17 mouse cellular contexts compared by ENCODE assay signal in genomic region chr2:132157482-132157881, GRCm38 (mm10). TPM values are rescaled to one million over a fixed set of nuclear protein-coding genes. Genes with fewer than 3 reads are reported as not detected.
DNase-seq lines count a peak whose midpoint lies in the region; ATAC-seq and TF ChIP-seq lines count a peak whose summit lies in the region.
"Had no signal": no experiment of that assay in that cellular context is flagged by ENCODE, and none has a peak within 500 bp of the region (broad histone marks: within the 10 kb centered on the region; RNA-seq: fewer than 3 reads in every experiment).

No protein-coding gene starts in this region.

- 36% methylated on average over 4 of the region's 4 CpGs for WGBS in forebrain, postnatal 0 days
- 80% methylated on average over 4 of the region's 4 CpGs for WGBS in kidney, embryonic 14.5 days

- no peaks in the 10 kb centered on the region for H3K36me3 ChIP-seq in forebrain, postnatal 0 days (ENCODE audit: insufficient read depth)
- H3K36me3 ChIP-seq in kidney, embryonic 14.5 days (ENCODE audit: control insufficient read depth, insufficient read depth, low read length), result no peaks in the 10 kb centered on the region
- H3K36me3 ChIP-seq: embryonic facial prominence, embryonic 10.5 days; hindbrain, embryonic 13.5 days; lung, embryonic 15.5 days; midbrain, embryonic 15.5 days had no signal

- no peak overlapping the region for H3K4me3 ChIP-seq in forebrain, postnatal 0 days (ENCODE audit: low read depth, low read length)
- no peak overlapping the region for H3K4me3 ChIP-seq in kidney, embryonic 14.5 days (ENCODE audit: low read length)
- H3K4me3 ChIP-seq: embryonic facial prominence, embryonic 10.5 days; erythroblast, embryonic 14.5 days; hindbrain, embryonic 13.5 days; lung, embryonic 15.5 days; midbrain, embryonic 15.5 days had no signal

- H3K9me3 ChIP-seq in forebrain, postnatal 0 days (ENCODE audit: low read length), result no peaks in the 10 kb centered on the region
- H3K9me3 ChIP-seq in kidney, embryonic 14.5 days (ENCODE audit: control insufficient read depth, low read length), result no peaks in the 10 kb centered on the region
- H3K9me3 ChIP-seq: embryonic facial prominence, embryonic 10.5 days; hindbrain, embryonic 13.5 days; lung, embryonic 15.5 days; midbrain, embryonic 15.5 days had no signal

- intact Hi-C loops in left cerebral cortex, postnatal 14 days (cut with DNase I), result no loop called here
- intact Hi-C loops in left cerebral cortex, postnatal 4 days (cut with DNase I), result no loop called here

- peak; percentile 28 to 50 for DNase-seq in left cerebral cortex, postnatal 14 days (ENCODE audit: low spot score in 2 of 2)
- no peak for DNase-seq in left cerebral cortex, postnatal 4 days
- peak; percentile 62 for DNase-seq in cerebellum, adult 9-10 months
- peak; percentile 66 for DNase-seq in forebrain, postnatal 0 days
- DNase-seq in layer of hippocampus, postnatal 36 days, result peak; percentile 48 to 60
- no peak for DNase-seq in kidney, adult 11 months
- DNase-seq: adrenal gland, postnatal 36 days; heart, adult 18-20 months; kidney, adult 18-20 months; kidney, postnatal 25 days had no signal

- peak; percentile 25; the same call in 1 of the 2 replicates for ATAC-seq in forebrain, postnatal 0 days
- no peak for ATAC-seq in kidney, embryonic 14.5 days (ENCODE audit: low FRiP score, low TSS enrichment)
- ATAC-seq: midbrain, embryonic 15.5 days had no signal

- no peak overlapping the region for H3K4me2 ChIP-seq in forebrain, postnatal 0 days (ENCODE audit: low read depth)
- H3K4me2 ChIP-seq in kidney, embryonic 14.5 days (replicated peaks; ENCODE audit: low read depth, low read length), result no peak overlapping the region
- H3K4me2 ChIP-seq: hindbrain, embryonic 13.5 days; liver, embryonic 11.5 days; lung, embryonic 15.5 days; midbrain, embryonic 15.5 days had no signal

- H3K9ac ChIP-seq in forebrain, postnatal 0 days, result no peak overlapping the region
- no peak overlapping the region for H3K9ac ChIP-seq in kidney, embryonic 14.5 days (ENCODE audit: low read depth, low read length)
- H3K9ac ChIP-seq: hindbrain, embryonic 13.5 days; lung, embryonic 15.5 days; midbrain, embryonic 15.5 days had no signal

- no peak for TF ChIP-seq CTCF in forebrain, postnatal 0 days (IDR thresholded peaks at IDR 0.05; ENCODE audit: low read depth)

- no peak overlapping the region for H3K27ac ChIP-seq in forebrain, postnatal 0 days (ENCODE audit: low read depth, low read length)
- no peak overlapping the region for H3K27ac ChIP-seq in kidney, embryonic 14.5 days (ENCODE audit: low read depth, low read length)
- H3K27ac ChIP-seq: embryonic facial prominence, embryonic 10.5 days; hindbrain, embryonic 13.5 days; lung, embryonic 15.5 days; midbrain, embryonic 15.5 days had no signal

- H3K27me3 ChIP-seq in forebrain, postnatal 0 days (ENCODE audit: insufficient read depth, low read length), result no peaks in the 10 kb centered on the region
- H3K27me3 ChIP-seq in kidney, embryonic 14.5 days (ENCODE audit: control insufficient read depth, insufficient read depth, low read length), result no peaks in the 10 kb centered on the region
- H3K27me3 ChIP-seq: hindbrain, embryonic 13.5 days; lung, embryonic 15.5 days; midbrain, embryonic 15.5 days had no signal

- no peaks in the 10 kb centered on the region for H3K4me1 ChIP-seq in forebrain, postnatal 0 days (ENCODE audit: insufficient read depth)
- H3K4me1 ChIP-seq in kidney, embryonic 14.5 days (ENCODE audit: control insufficient read depth, insufficient read depth, low read length), result no peaks in the 10 kb centered on the region
- H3K4me1 ChIP-seq: embryonic facial prominence, embryonic 10.5 days; hindbrain, embryonic 13.5 days; lung, embryonic 15.5 days; midbrain, embryonic 15.5 days had no signal

RNA-seq across cellular contexts. Expression of gene Slc23a2, which starts 12.6 kb away (rescaled TPM):
- total RNA-seq in left cerebral cortex, postnatal 14 days (2021), result 100 to 1,000 TPM; 125 to 132 TPM
- total RNA-seq in left cerebral cortex, postnatal 4 days (2021), result 10 to 100 TPM; 75.9 to 79.6 TPM
- total RNA-seq in forebrain, postnatal 0 days (2014; rRNA removed), result 49.2 and 57.2 TPM in 2 replicates
- 29.0 and 36.2 TPM in 2 replicates for polyA plus RNA-seq in forebrain, postnatal 0 days (2015; fragmentation: Nextera tagmentation; extraction: Ambion mirVana)
- total RNA-seq in layer of hippocampus, postnatal 36 days (2021), result 10 to 100 TPM; 94.4 to 98.1 TPM
- polyA plus RNA-seq in kidney, embryonic 14.5 days (2014; fragmentation: Nextera tagmentation; extraction: Ambion mirVana), result 12.0 and 18.0 TPM in 2 replicates
- polyA plus RNA-seq: erythroblast, embryonic 14.5 days had no signal

Comparison
In these comparisons a context has a peak if more than half of its experiments do, and no peak if none do; other contexts are left out.
1. DNase-seq: peak in left cerebral cortex, postnatal 14 days (2 of 2), cerebellum, adult 9-10 months (single experiment), forebrain, postnatal 0 days (single experiment) and layer of hippocampus, postnatal 36 days (2 of 2); none in left cerebral cortex, postnatal 4 days (single experiment) and kidney, adult 11 months (single experiment).